Mouse (Mus musculus) CH12.LX (cell line): ENCODE measurements around the gene Carf.

ENCODE experiments used
- CTCF ChIP-seq, 2 experiments: IDR thresholded peaks in 1 of 2; conservative IDR thresholded peaks in 1 of 2; 2 replicates each; pipeline ENCODE4 v1.5.1; 2011 to 2012; ENCODE audit warnings: low read depth in 2 of 2, low read length in 2 of 2, improper control_type of control experiment in 1 of 2, inconsistent platforms in 1 of 2, mild to moderate bottlenecking in 1 of 2, moderate library complexity in 1 of 2
- EP300 ChIP-seq: IDR thresholded peaks from 2 replicates; pipeline ENCODE4 v1.6.1; 2011; ENCODE audit warnings: low read length, improper control_type of control experiment
- MAX ChIP-seq: IDR thresholded peaks from 2 replicates; pipeline ENCODE4 v1.6.1; 2011; ENCODE audit warnings: low read length, improper control_type of control experiment
- MAZ ChIP-seq: IDR thresholded peaks from 2 replicates; pipeline ENCODE4 v1.6.1; 2012; ENCODE audit warnings: low read depth, mild to moderate bottlenecking, inconsistent platforms, low read length, improper control_type of control experiment, moderate library complexity
- POLR2A ChIP-seq: IDR thresholded peaks from 2 replicates; pipeline ENCODE4 v1.6.1; 2011; ENCODE audit warnings: low read depth, mild to moderate bottlenecking, improper control_type of control experiment, low read length
- SIN3A ChIP-seq: IDR thresholded peaks from 2 replicates; pipeline ENCODE4 v1.6.1; 2012; ENCODE audit warnings: low read length, improper control_type of control experiment, inconsistent platforms
- UBTF ChIP-seq: IDR thresholded peaks from 2 replicates; pipeline ENCODE4 v1.6.1; 2012; ENCODE audit warnings: low read depth, mild to moderate bottlenecking, inconsistent platforms, low read length, improper control_type of control experiment, moderate library complexity

DNA sequence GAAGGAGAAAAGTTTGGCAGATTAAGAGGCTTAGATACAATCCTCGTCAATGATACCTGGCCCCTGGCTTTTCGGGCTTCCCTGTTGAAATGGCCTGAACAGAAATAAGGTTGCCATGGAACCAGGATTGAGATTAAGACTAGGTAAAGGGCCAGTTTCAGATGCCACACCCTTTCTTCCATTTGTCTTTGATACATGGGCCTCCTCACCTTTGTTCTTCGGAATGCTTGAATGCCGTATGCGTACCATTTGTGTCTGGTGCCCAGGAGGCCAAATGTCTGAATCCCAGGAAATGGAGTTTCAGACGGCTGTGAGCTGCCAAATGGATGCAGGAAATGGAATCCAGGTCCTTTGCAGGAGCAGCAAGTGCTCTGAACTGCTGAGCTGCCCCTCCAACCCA lies 21.6 kb upstream of the Carf start:
- TF ChIP-seq MAZ (no peak), CTCF (conservative IDR thresholded peaks at IDR 0.05 in 1 of 2, IDR thresholded peaks at IDR 0.05 in 1 of 2; ENCODE audit: low read depth in 2 of 2, low read length in 2 of 2) (no peak), EP300 (no peak), SIN3A (no peak), MAX (no peak), POLR2A (peak; percentile 7; the same call in 1 of the 2 replicates), UBTF (no peak)
